9 mouse cellular contexts compared by ENCODE assay signal in genomic region chr5:146771982-146772381, GRCm38 (mm10). TPM values are rescaled to one million over a fixed set of nuclear protein-coding genes. Genes with fewer than 3 reads are reported as not detected.
DNase-seq lines count a peak whose midpoint lies in the region; ATAC-seq lines count a peak whose summit lies in the region.
"Had no signal": no experiment of that assay in that cellular context is flagged by ENCODE, and none has a peak within 500 bp of the region (broad histone marks: within the 10 kb centered on the region; RNA-seq: fewer than 3 reads in every experiment).

No protein-coding gene starts in this region.

- peaks cover 13% of the 10 kb centered on the region for H3K36me3 ChIP-seq in liver, embryonic 13.5 days
- peaks cover 4% of the 10 kb centered on the region for H3K36me3 ChIP-seq in stomach, embryonic 16.5 days (ENCODE audit: control insufficient read depth, insufficient read depth, low read length)

- no peak overlapping the region for H3K9ac ChIP-seq in liver, embryonic 13.5 days
- H3K9ac ChIP-seq in stomach, embryonic 16.5 days (ENCODE audit: low read length): no peak overlapping the region; the same call in 1 of the 2 replicates

- no peaks in the 10 kb centered on the region for H3K9me3 ChIP-seq in liver, embryonic 13.5 days (replicated peaks)
- H3K9me3 ChIP-seq in stomach, embryonic 16.5 days (replicated peaks; ENCODE audit: control insufficient read depth, low read length): 0 out of 2 replicates have a peak, but pooled peaks cover 3% of the 10 kb centered on the region

- intact Hi-C loops in heart, postnatal 14 days (cut with DNase I): loop anchor here (2.0 kb wide), 1 partner anchor 23 kb away; the partner anchor contains the start of gene Usp12

- no peak overlapping the region for H3K4me3 ChIP-seq in liver, embryonic 13.5 days (replicated peaks)
- no peak overlapping the region for H3K4me3 ChIP-seq in stomach, embryonic 16.5 days (replicated peaks; ENCODE audit: low read length)
- H3K4me3 ChIP-seq: erythroblast, embryonic 14.5 days had no signal

- no peaks in the 10 kb centered on the region for H3K27me3 ChIP-seq in liver, embryonic 13.5 days
- H3K27me3 ChIP-seq in stomach, embryonic 16.5 days (ENCODE audit: control insufficient read depth, insufficient read depth, low read length): no peaks in the 10 kb centered on the region

- no peak overlapping the region; the same call in 1 of the 2 replicates for H3K27ac ChIP-seq in liver, embryonic 13.5 days
- H3K27ac ChIP-seq in stomach, embryonic 16.5 days (ENCODE audit: low read length): no peak overlapping the region

- H3K4me2 ChIP-seq in liver, embryonic 13.5 days: 0 out of 2 replicates have a peak overlapping the region, but pooled peaks have one; percentile 12
- no peak overlapping the region for H3K4me2 ChIP-seq in stomach, embryonic 16.5 days (ENCODE audit: low read depth, low read length)

- H3K4me1 ChIP-seq in liver, embryonic 13.5 days (replicated peaks): peaks cover 52% of the 10 kb centered on the region
- H3K4me1 ChIP-seq in stomach, embryonic 16.5 days (ENCODE audit: control insufficient read depth, insufficient read depth, low read length): peaks cover 27% of the 10 kb centered on the region

- peak; percentile 26; the same call in 1 of the 2 replicates for ATAC-seq in liver, embryonic 13.5 days (ENCODE audit: low read depth)
- peak; percentile 82; the same call in 1 of the 2 replicates for ATAC-seq in stomach, embryonic 16.5 days (ENCODE audit: insufficient read depth, low FRiP score)
- ATAC-seq in frontal cortex, adult (ENCODE audit: low TSS enrichment): no peak

- WGBS in liver, embryonic 13.5 days (ENCODE audit: insufficient replicate concordance): 33% methylated on average over 11 of the region's 11 CpGs
- WGBS in stomach, embryonic 16.5 days: 27% methylated on average over 11 of the region's 11 CpGs

- peak; percentile 38 for DNase-seq in gastrocnemius, postnatal 25 days
- DNase-seq in gastrocnemius, postnatal 4 days (ENCODE audit: low spot score in 2 of 2): no peak
- DNase-seq in heart, postnatal 14 days: peak; percentile 52 to 63
- no peak for DNase-seq in liver, embryonic 13.5 days
- DNase-seq in right cerebral cortex, postnatal 36 days (ENCODE audit: low spot score in 2 of 2): no peak
- DNase-seq in cerebellum, adult 18-20 months: no peak

RNA-seq across cellular contexts. Expression of gene Usp12, which starts 22.8 kb away (rescaled TPM):
- 10 to 100 TPM; 14.1 to 16.8 TPM for total RNA-seq in gastrocnemius, postnatal 25 days (2021)
- 10 to 100 TPM; 24.1 to 26.7 TPM for total RNA-seq in gastrocnemius, postnatal 4 days (2021)
- total RNA-seq in heart, postnatal 14 days (2021): 10 to 100 TPM; 17.6 to 18.6 TPM
- polyA plus RNA-seq in liver, embryonic 13.5 days (2015; fragmentation: Nextera tagmentation; extraction: Ambion mirVana): 7.8 and 9.9 TPM in 2 replicates
- polyA plus RNA-seq in stomach, embryonic 16.5 days (2015; fragmentation: Nextera tagmentation; extraction: Ambion mirVana): 18.2 and 18.3 TPM in 2 replicates

Comparison
In these comparisons a context has a peak if more than half of its experiments do, and no peak if none do; other contexts are left out.
1. DNase-seq: peak in gastrocnemius, postnatal 25 days (single experiment) and heart, postnatal 14 days (2 of 2); none in gastrocnemius, postnatal 4 days (0 of 2), liver, embryonic 13.5 days (single experiment), right cerebral cortex, postnatal 36 days (0 of 2) and cerebellum, adult 18-20 months (0 of 2).